Mouse (Mus musculus): ENCODE measurements around the gene Ago1. TPM values are rescaled to one million over a fixed set of nuclear protein-coding genes. Genes with fewer than 3 reads are reported as not detected.
A peak's percentile ranks its signal among the peaks of the same experiment; 100 is the strongest.

The Ago1 gene
- total and polyA plus RNA-seq, 3 experiments = 5.4 to 312 (median 15.4) TPM

DNA sequence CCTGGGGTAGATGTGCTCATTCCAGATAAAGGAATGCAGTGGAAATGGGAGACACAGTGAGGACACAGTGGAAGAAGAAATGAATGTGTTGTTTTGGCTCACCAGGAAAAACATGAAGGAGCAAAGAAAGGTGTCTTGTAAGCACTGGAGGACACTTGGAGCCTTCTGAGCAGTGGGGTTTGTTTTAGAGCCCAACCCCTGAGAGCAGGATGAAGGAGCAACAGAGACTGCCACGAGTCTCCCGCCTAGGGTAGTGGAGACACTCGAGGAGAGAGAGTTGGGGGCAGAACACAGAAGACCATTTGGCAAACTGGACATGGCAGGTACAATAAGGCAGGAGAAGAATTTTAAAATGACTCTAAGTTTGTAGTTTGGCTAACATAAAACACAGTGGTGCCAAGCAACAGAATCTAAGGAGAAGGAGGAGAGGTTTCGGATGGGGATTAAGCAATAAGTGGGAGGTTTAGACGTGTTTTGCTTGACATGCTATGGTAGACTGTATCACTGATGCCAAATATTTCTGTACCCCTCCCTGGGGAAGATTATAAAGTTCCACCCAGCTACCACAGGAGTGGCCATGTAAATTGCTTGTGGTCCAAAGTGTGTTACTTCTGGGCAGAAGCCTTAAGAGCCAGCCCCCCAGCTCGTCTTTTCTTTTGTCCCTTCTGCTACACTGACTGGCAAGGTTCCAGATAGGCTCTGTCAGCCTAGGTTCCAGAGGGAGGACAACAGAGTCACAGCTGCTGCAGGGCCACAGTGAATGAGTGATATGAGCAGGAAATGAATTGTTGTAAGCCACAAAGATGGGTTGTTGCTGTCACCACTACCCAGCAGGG, 34.0 kb upstream of the Ago1 start:
- Histone ChIP-seq H3K36me3 (ENCODE audit: control insufficient read depth in 1 of 2, insufficient read depth in 2 of 2, low read length in 2 of 2) (peaks cover 0 to 10% of the 10 kb centered on the region in 2 experiments; a peak in 2 of 4 replicates), H3K27me3 (ENCODE audit: control insufficient read depth in 1 of 2, insufficient read depth in 2 of 2, low read length in 2 of 2) (no peaks in the 10 kb centered on the region), H3K4me1 (ENCODE audit: control insufficient read depth in 1 of 2, insufficient read depth in 2 of 2, low read length in 2 of 2) (peaks cover 0 to 14% of the 10 kb centered on the region in 2 experiments; a peak in 2 of 4 replicates), H3K27ac (ENCODE audit: control insufficient read depth, low read depth, low read length) (no peak overlapping the region), H3K79me2 (ENCODE audit: control insufficient read depth, insufficient read depth, low read length, poor library complexity) (no peaks in the 10 kb centered on the region), H3K9me3 (replicated peaks; ENCODE audit: insufficient read depth, low read length) (no peaks in the 10 kb centered on the region), H3K4me3 (ENCODE audit: control insufficient read depth in 1 of 2, insufficient read depth in 1 of 2, low read depth in 2 of 2, low read length in 2 of 2) (no peak overlapping the region), H3K9ac (ENCODE audit: control insufficient read depth, low read depth, low read length, poor library complexity, severe bottlenecking) (no peak overlapping the region)
- TF ChIP-seq ZC3H11A (IDR thresholded peaks at IDR 0.05; ENCODE audit: low read depth, low read length) = no peak
- no peak for TF ChIP-seq MAZ (IDR thresholded peaks at IDR 0.05; ENCODE audit: low read depth, low read length)
- TF ChIP-seq NELFE (IDR thresholded peaks at IDR 0.05; ENCODE audit: low read depth, low read length) = no peak
- TF ChIP-seq HCFC1 (IDR thresholded peaks at IDR 0.05; ENCODE audit: low read depth, low read length) = no peak
- TF ChIP-seq NRF1 (IDR thresholded peaks at IDR 0.05; ENCODE audit: insufficient read depth, low read depth, low read length, poor library complexity, severe bottlenecking) = no peak
- no peak for TF ChIP-seq USF1 (IDR thresholded peaks at IDR 0.05; ENCODE audit: low read depth, low read length)
- no peak for TF ChIP-seq CHD2 (IDR thresholded peaks at IDR 0.05; ENCODE audit: low read length)
- TF ChIP-seq TCF12 (IDR thresholded peaks at IDR 0.05; ENCODE audit: low read depth, low read length) = no peak
- no peak for TF ChIP-seq BHLHE40 (IDR thresholded peaks at IDR 0.05; ENCODE audit: borderline replicate concordance, low read depth, low read length)
- no peak for TF ChIP-seq GATA1 (IDR thresholded peaks at IDR 0.05; ENCODE audit: low read depth, low read length)
- no peak for TF ChIP-seq MXI1 (IDR thresholded peaks at IDR 0.05; ENCODE audit: low read depth, low read length)
- no peak for TF ChIP-seq ZNF384 (IDR thresholded peaks at IDR 0.05; ENCODE audit: low read depth, low read length)
- peak; percentile 28 for DNase-seq (ENCODE audit: low read depth, low spot score)

DNA sequence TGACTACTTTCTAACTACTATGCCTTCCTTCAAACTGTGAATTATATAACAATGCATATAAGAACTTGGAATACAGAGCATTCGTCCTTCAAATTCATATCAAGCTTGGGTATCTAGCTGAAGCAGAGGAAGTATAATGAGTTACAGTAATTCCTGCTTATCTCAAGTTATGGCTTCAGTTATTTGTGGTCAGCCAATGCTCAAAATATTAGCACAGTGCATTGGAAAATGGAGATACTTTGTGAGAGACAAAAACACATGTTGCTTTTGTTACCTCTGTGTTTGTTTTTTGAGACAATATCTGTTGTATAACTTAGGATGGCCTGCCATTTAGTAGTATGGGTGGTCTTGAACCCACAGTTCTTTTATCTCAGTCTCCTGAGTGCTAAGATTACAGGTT, 30.2 kb upstream of the Ago1 start:
- H3K9me3 ChIP-seq (replicated peaks; ENCODE audit: insufficient read depth, low read length) = no peaks in the 10 kb centered on the region
- H3K9ac ChIP-seq (ENCODE audit: control insufficient read depth, low read depth, low read length, poor library complexity, severe bottlenecking) = no peak overlapping the region
- peaks cover 0 to 12% of the 10 kb centered on the region in 2 experiments; a peak in 2 of 4 replicates for H3K4me1 ChIP-seq (ENCODE audit: control insufficient read depth in 1 of 2, insufficient read depth in 2 of 2, low read length in 2 of 2)
- peaks cover 0 to 10% of the 10 kb centered on the region in 2 experiments; a peak in 2 of 4 replicates for H3K36me3 ChIP-seq (ENCODE audit: control insufficient read depth in 1 of 2, insufficient read depth in 2 of 2, low read length in 2 of 2)
- H3K27me3 ChIP-seq (ENCODE audit: control insufficient read depth in 1 of 2, insufficient read depth in 2 of 2, low read length in 2 of 2) = no peaks in the 10 kb centered on the region
- no peak overlapping the region for H3K27ac ChIP-seq (ENCODE audit: control insufficient read depth, low read depth, low read length)
- no peaks in the 10 kb centered on the region for H3K79me2 ChIP-seq (ENCODE audit: control insufficient read depth, insufficient read depth, low read length, poor library complexity)
- peak; percentile 77 for TF ChIP-seq EP300 (IDR thresholded peaks at IDR 0.05; ENCODE audit: low read depth in 1 of 2, low read length in 2 of 2)
- peak; percentile 46 for TF ChIP-seq GATA1 (IDR thresholded peaks at IDR 0.05; ENCODE audit: low read depth, low read length)
- no peak for TF ChIP-seq CHD2 (IDR thresholded peaks at IDR 0.05; ENCODE audit: low read length)
- 0 out of 2 replicates have a peak, but pooled peaks have one; percentile 9 for TF ChIP-seq MYC (IDR thresholded peaks at IDR 0.05; ENCODE audit: low read depth, low read length)
- TF ChIP-seq E2F4 (IDR thresholded peaks at IDR 0.05; ENCODE audit: borderline replicate concordance, low read depth, low read length) = no peak
- TF ChIP-seq MYB (IDR thresholded peaks at IDR 0.05; ENCODE audit: low read depth, low read length) = peak; percentile 30; the same call in 1 of the 2 replicates
- no peak for TF ChIP-seq SMC3 (IDR thresholded peaks at IDR 0.05; ENCODE audit: low read depth, low read length)
- TF ChIP-seq TCF12 (IDR thresholded peaks at IDR 0.05; ENCODE audit: low read depth, low read length) = peak; percentile 35; the same call in 1 of the 2 replicates
- TF ChIP-seq NRF1 (IDR thresholded peaks at IDR 0.05; ENCODE audit: insufficient read depth, low read depth, low read length, poor library complexity, severe bottlenecking) = no peak
- no peak for TF ChIP-seq ELF1 (IDR thresholded peaks at IDR 0.05; ENCODE audit: low read depth, low read length)
- no peak for TF ChIP-seq UBTF (IDR thresholded peaks at IDR 0.05; ENCODE audit: borderline replicate concordance, insufficient read depth, low read depth, low read length)
- TF ChIP-seq ZKSCAN1 (IDR thresholded peaks at IDR 0.05; ENCODE audit: low read depth, low read length) = no peak
- TF ChIP-seq BHLHE40 (IDR thresholded peaks at IDR 0.05; ENCODE audit: borderline replicate concordance, low read depth, low read length) = no peak
- no peak for TF ChIP-seq JUND (IDR thresholded peaks at IDR 0.05; ENCODE audit: low read depth, low read length)
- TF ChIP-seq CTCF (IDR thresholded peaks at IDR 0.05 in 2 of 3, conservative IDR thresholded peaks at IDR 0.05 in 1 of 3; ENCODE audit: control insufficient read depth in 1 of 3, insufficient read depth in 1 of 3, low read depth in 2 of 3, low read length in 3 of 3, poor library complexity in 1 of 3, severe bottlenecking in 1 of 3) = no peak
- no peak for TF ChIP-seq MAX (IDR thresholded peaks at IDR 0.05; ENCODE audit: low read length)
- H3K4me3 ChIP-seq (ENCODE audit: control insufficient read depth in 1 of 2, insufficient read depth in 1 of 2, low read depth in 2 of 2, low read length in 2 of 2) = no peak overlapping the region
- peak; percentile 37 for DNase-seq (ENCODE audit: low read depth, low spot score)
